Mouse (Mus musculus): ENCODE results near the gene Uvrag.

DNA sequence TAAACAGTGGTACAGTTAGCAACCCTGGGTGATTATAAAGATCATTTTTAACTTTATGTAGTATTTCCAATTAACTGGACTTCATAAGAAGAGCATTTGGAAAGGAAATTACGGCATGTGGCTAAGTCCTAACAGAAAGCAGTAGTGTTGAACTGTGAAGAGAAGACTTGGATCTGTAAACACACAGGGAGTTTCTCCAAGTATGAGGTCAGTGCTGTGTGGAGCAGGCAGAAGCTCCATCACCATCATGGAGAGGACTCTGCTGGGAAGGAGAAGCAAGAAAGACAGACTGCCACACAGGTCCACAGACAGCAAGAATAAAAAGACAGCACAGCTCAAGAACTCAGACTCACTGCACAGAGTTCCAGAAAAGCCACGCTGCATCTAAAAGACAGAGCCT is 106.0 kb downstream of the Uvrag start:
- TF ChIP-seq GATA1 (IDR thresholded peaks at IDR 0.05; ENCODE audit: borderline replicate concordance, low read length): no peak
- TF ChIP-seq FLI1 (IDR thresholded peaks at IDR 0.05; ENCODE audit: low read length): no peak
